Mouse (Mus musculus) testis, adult 2 months (tissue): ENCODE measurements around the gene Pik3r3.

Experiments
- CTCF ChIP-seq: fragments of 200-500 bp; IDR thresholded peaks from 2 replicates; pipeline ENCODE4 v1.5.1; 2012; ENCODE audit warnings: low read depth, mild to moderate bottlenecking, inconsistent platforms, low read length, moderate library complexity; ENCODE audit not compliant: control insufficient read depth, insufficient read depth, insufficient replicate concordance
- POLR2A ChIP-seq: fragments of 200-500 bp; IDR thresholded peaks from 2 replicates; pipeline ENCODE4 v1.6.1; 2012; ENCODE audit warnings: low read depth, mild to moderate bottlenecking, inconsistent platforms, low read length, moderate library complexity; ENCODE audit not compliant: control insufficient read depth

DNA sequence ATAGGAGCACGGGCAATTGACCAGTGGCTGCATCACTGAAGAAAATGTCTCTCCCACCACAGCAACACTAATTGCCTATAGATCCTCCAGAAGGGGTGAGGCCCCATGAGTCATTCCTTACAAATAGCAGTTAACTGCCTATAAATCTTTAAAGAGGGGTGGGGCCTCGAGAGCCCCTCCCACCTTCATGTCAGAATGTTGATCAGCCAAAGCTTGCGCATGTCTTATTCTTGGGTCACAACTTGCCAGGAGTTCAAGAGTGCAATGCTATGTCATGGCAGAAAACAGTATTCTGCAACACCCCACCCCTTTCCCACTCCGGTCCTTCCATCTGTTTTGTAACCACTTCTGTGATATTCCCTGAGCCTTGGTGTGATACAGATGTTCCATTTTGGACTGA, 14.9 kb upstream of the Pik3r3 start:
- no peak for TF ChIP-seq CTCF
- no peak for TF ChIP-seq POLR2A
